Mouse (Mus musculus): ENCODE data around the gene Zfp775. TPM values are rescaled to one million over a fixed set of nuclear protein-coding genes. Genes with fewer than 3 reads are reported as not detected.
A peak's percentile ranks its signal among the peaks of the same experiment; 100 is the strongest.
"Not testable (repeated sequence)": the region's sequence is repeated elsewhere in the genome, so short reads cannot be mapped to it uniquely, and the experiment has no call there.

Zfp775 gene
- total RNA-seq, 2 experiments from 2014 or later, result 7.4 to 7.6 TPM

DNA sequence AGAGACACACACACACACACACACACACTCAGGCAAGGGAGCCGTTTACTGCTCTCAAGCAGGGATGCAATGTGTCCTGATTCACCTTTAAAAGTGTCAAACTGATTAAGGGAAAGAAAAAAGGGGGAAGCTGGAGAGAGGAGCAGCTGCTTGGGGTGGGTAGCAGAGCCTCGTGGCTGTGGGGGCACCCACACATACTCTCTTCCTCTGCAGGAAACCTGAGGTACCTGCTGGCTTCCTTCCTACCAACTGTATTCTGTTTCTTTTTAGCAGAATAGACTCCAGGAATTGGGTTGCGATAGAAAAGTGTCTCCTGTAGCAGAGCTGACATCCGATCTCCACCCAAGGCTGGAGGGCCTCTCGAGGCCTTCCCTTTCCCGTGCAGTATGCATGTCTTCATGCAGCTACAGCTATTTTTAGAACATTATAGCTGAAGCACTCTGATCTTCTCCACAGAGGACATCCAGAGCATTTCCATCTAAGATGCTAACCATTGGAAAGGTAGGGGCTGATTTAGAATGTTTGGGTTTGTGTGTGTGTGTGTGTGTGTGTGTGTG lies 12.6 kb upstream of the Zfp775 start, which contains the start of gene Gm45021:
Gm45021 (plus strand) TSS at position 417 of the 557 bp plus-strand sequence.
- no peak for DNase-seq (ENCODE audit: extremely low spot score in 1 of 2, low spot score in 1 of 2)

DNA sequence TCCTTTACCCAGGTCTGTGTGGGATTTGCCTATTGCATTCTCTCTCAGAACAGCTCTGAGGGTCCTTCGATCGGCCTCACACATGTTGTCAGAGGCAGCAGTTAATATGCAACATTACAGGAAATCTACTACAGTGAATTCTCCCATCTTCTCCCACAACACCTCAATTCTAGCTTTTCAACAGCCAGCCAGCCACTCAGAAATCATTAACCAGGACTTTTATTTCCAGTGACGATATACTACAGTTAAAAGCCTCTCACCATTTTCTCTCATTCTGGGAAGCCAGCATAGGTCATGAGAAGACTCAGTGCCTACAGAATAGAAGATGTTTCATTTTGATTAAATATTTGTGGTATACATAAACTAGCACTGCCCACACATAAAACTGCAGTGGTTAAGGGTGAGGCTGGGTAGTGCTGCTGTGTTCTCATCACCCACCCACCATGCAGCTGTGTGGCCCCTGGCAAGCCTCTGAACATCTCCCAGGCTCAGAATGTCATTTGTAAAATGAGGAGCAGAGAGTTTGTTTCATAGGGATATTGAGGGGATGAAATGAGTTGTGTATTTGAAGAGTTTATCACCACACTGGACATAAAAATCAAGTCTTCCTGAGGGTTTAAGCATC lies 10.5 kb upstream of the Zfp775 start:
- DNase-seq (ENCODE audit: extremely low spot score in 1 of 2, low spot score in 1 of 2), result no peak

DNA sequence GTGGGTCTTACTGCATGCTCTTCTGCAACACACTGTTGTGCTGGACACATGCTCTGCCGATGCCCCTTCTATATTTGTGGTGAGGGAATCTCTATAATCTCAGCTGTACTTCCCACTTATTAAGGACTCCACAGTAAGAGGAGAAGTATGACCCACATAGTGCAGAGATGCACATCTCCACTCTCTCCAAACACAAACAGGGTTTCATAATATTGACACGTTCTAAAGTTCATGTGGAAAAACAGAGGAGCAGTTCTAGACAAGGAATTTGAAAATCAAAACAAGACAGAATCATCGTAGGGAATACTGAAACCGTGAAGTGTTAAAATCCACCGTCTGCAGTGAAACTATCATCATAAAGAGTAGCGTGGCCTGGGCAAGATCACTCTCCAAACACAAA lies 10.0 kb upstream of the Zfp775 start:
- no peak for DNase-seq (ENCODE audit: extremely low spot score in 1 of 2, low spot score in 1 of 2)

DNA sequence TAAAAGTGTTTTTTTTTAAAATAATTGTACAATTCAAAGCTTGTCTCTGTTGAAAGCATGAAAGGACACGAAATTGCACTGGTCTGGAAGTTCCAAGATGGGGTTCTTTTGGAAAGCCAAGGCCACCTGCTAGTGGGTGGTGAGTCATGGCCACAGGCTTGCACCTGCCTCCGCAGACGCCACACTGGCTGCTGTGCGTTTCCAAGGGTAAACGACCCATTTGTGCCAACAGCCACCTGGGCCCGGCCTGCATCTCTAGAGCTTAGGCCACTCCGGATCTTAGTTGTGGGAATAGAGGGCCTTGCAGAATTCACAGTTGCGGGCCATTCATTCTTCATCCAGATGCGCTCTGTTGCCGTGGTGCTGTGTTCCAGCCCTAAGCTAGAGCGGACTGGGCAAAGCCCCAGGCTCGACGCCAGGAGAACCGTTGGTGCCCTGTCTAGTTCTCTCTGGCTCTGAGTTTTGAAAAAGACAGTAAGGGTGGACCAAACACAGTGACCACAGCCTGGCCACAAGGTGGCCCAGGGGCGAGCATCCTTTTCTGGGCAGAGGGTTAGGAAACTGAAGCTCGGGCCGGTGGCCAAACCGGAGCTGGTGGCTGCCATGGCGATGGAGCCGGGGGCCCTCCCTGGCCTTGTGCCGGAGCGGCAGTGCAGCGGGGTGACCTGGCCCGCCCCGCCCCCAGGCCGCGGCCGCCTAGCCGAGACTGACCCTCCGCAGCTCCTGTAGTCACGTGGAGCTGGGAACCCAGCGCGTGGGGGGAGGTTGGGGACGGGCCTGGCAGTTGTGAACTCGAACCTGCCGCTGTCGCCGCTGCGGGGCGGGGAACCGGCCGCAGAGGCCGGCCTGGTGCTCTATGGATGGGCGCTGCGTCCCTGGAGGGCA lies 8.5 kb upstream of the Zfp775 start, which contains the start of the genes Repin1 and Gm44965:
Repin1 (plus strand) TSS at position 726 of the 885 bp plus-strand sequence.
Gm44965 (plus strand) TSS at position 784 of the 885 bp plus-strand sequence.
- DNase-seq (ENCODE audit: extremely low spot score in 1 of 2, low spot score in 1 of 2), result peak; percentile 87 to 91

DNA sequence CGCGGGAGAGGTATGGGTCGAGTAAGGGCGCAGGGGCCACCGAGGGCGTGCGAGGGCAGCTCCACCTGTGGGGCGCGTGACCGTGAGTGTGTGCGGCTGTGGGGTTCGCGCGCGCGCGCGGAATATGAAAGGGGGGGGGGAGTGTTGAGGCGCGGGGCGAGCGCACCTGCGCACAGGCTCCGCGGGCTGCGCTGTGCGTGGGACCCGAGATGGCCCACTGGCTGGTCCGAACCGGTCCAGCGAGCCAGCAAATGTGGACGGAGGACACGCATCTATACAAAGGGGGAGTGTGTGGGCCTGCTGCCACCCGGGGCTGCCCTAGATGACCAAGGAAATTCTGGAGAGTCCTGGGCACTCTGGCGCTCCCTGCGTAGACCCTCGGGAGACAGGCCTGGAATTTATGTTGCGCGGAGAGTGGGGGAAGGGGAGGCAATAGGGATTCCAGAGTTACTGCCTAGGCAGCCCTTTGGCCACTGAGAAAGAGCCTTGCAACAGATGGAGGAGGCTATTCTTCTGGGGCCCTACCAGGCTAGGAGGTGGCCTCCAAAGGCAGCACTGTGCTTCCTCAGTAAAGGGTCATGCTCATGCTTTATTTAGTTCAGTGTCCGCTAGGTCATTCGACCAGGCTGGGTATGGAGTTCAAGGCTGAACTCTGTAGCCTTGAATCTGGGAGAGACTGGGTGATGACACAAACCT lies 7.7 kb upstream of the Zfp775 start:
- no peak for DNase-seq (ENCODE audit: extremely low spot score in 1 of 2, low spot score in 1 of 2)

DNA sequence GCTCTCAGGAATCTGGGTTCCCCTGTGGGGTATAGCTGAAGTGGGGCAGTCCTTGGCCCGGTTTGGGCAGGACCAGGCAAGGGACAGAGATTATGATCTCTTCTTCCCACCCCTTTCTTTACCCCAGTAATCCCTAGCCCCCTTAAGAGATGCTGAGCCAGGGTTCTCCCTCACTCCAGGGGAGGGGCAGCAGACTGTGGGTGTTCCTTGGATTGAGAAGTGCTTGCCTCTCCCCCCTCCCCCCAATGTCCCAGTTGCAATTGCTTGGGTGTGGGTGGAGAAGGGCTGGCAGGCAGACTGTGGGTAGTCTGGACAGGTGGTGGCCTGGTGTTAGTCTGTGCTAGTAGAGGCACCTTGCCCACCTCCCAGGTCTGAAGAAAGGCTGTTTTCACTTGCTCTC lies 6.6 kb upstream of the Zfp775 start:
- DNase-seq (ENCODE audit: extremely low spot score in 1 of 2, low spot score in 1 of 2), result no peak

DNA sequence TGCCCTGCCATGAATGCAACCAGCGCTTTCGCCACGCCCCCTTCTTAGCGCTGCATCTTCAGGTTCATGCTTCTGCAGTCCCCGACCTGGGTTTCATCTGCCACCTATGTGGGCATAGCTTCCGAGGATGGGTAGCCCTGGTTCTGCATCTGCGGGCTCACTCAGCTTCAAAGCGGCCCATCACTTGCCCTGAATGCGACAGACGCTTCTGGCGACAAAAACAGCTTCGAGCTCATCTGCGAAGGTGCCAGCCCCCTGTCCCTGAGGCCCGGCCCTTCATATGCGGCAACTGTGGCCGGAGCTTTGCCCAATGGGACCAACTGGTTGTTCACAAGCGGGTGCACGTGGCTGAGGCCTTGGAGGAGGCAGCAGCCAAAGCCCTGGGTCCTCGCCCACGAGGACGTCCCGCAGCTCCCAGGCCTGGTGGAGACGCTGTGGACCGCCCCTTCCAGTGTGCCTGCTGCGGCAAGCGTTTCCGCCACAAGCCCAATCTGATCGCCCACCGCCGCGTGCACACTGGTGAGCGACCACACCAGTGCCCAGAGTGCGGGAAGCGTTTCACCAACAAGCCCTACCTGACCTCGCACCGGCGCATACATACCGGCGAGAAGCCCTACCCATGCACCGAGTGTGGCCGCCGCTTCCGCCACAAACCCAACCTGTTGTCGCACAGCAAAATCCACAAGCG lies 5.2 kb upstream of the Zfp775 start:
- DNase-seq (ENCODE audit: extremely low spot score in 1 of 2, low spot score in 1 of 2), result no peak

DNA sequence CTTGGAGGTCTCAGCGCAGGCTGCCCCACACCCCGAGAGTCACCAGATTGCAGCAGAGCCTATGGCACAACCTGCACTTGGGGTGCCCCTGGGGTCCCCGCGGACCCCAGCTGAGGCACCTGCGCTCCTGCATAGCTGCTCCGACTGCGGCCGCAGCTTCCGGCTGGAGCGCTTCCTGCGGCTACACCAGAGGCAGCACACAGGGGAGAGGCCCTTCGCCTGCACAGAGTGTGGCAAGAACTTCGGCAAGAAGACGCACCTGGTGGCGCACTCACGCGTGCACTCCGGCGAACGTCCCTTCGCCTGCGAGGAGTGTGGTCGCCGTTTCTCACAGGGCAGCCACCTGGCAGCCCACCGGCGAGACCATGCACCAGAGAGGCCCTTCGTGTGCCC lies 4.6 kb upstream of the Zfp775 start:
- DNase-seq (ENCODE audit: extremely low spot score in 1 of 2, low spot score in 1 of 2), result no peak

DNA sequence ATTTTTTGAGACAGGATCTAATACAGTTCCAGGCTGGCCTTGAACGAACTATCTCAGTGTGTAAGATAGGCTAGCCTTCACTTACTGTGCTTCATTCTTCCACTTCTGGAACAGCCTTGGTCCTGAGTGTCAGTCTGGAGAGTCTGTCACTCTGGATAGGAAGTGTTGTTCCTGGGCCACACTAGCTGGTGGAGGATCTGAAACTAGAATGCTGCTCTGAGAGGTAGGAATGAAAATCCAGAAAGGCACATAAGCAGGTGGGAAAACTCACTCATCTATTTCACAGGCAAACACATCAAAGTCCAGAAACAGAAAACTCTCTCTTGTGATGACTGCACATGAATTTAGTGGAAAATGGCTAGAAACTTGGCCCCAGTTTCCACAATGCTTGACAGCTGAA lies 1.3 kb upstream of the Zfp775 start:
- no peak for DNase-seq (ENCODE audit: extremely low spot score in 1 of 2, low spot score in 1 of 2)

DNA sequence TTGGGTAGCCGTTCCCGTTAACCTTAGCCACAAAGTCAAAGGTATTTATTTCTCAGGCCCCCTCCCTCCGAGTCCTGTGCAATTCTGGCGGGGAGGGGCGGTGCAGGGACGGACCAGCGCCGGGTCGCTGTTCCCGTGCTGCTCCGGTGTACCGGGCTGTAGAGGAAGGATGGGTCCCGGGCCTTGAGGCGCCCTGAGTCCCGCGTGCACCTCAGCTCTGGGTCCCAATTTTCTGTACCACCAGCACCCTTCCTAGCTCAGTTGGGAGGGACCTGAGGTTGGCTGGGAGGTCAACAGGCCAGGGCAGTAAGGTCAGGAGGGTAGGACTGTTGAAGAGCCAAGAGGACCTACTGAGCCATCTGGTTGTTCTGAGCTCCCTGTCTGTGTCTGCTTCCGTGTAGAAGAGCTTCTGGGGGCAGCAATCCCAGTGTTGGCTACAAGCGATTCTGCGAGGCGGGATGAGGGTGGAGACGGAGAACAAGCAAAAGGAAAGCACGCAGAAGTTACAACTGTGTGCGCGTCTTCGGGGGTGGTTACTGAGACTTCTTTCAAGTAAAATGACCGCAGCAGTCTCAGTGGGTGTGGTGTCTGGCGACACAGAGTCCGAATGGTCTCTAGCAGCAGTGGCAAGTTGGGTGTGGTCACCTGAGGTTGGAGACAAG lies 348 bp downstream of the Zfp775 start:
- DNase-seq (ENCODE audit: extremely low spot score in 1 of 2, low spot score in 1 of 2), result peak in 1 of 2 experiments; percentile 47

DNA sequence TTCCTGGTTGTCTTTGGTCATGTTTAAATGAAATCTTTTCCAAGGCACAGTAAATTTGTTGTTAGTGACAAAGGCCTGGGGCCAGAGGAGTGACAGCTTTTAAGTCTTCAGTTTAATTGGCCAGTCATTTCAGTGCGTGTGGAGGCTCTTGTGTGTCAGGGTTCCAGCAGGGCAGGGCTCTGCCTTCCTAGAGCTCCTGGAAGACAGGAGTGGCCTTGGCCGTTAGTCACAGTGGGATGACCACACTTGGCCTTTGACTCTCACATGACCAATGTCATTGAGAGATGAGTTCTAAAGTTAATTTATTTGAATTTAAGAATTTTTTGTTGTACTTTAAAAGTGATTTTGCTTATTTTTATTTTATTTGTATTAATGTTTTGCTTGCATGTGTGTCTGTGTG lies 6.3 kb downstream of the Zfp775 start:
- no peak for DNase-seq (ENCODE audit: extremely low spot score in 1 of 2, low spot score in 1 of 2)

DNA sequence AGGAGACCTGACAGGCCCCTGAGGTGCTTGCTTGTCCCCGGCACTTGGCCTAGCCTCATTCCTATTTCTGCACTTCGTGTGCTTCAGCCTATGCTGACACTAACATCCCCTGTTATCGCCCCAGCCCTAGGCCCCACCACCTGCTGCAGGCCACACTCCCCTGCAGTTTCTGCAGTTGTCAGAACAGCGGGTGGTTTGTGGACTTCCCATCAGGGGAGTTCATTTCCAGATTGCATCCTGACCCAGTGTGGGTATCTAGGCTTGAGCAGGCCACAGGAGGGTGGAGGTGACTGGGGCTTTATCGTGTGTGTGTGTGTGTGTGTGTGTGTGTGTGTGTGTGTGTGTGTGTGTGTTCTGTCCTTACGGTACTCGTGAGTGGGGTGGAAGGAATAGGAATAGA lies 7.6 kb downstream of the Zfp775 start:
- DNase-seq (ENCODE audit: extremely low spot score in 1 of 2, low spot score in 1 of 2), result no peak

DNA sequence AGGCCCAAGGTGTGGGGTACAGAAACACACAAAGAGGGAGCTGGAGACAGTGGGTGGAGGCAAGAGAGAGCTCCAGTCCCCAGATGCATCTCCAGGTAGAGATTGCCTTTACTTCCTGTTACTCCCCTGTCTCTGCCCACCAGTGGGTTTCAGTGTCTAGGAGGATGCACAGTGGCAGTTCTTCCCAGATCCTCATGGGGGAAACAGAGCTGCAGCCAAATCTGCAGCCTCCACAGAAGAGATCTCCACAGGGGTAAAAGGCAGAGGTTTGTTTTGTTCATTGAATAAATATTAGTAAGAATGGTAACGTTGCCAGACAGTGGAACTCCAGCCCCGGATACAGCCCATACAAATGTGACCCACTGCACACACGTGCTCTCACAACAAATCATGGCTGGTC lies 8.8 kb downstream of the Zfp775 start:
- no peak for DNase-seq (ENCODE audit: extremely low spot score in 1 of 2, low spot score in 1 of 2)

DNA sequence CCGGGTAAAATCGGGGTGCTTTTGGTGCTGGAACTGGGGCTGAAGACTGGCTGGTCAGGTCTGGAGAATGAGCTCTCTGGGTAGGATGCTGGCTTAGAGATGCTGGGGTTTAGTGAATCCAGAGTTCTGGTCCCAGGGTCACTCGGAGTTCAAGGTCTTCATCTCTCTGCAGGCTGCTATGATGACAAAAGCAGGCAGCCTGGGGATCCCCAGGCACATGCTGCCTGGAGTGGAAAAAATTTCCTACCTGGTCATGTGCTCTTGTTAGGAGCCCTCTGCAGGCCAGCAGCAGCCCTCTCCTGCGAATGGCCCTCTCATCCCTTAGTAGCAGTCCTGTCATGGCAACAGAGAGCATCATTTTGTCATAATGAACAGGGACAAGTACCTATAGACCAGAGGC lies 11.6 kb downstream of the Zfp775 start:
- no peak for DNase-seq (ENCODE audit: extremely low spot score in 1 of 2, low spot score in 1 of 2)

DNA sequence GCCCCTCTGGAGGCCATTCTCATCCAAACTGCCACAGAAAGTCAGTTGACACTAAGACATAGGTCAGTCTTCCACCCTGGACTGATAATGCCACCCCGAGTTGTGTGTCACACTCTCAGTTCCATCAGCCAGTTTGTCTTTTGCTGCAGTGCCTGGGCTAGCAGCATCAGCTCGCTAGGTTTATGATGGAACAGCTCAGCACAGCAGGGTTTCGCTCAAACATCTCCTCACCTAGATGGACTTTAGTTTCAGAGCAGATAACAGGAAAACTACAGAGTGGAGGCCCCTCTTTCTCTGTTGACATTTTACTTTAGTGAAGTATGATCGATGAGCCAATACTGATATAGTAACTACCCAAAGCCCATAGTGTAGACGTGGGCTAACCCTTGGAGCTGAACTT lies 12.9 kb downstream of the Zfp775 start:
- DNase-seq (ENCODE audit: extremely low spot score in 1 of 2, low spot score in 1 of 2), result no peak

DNA sequence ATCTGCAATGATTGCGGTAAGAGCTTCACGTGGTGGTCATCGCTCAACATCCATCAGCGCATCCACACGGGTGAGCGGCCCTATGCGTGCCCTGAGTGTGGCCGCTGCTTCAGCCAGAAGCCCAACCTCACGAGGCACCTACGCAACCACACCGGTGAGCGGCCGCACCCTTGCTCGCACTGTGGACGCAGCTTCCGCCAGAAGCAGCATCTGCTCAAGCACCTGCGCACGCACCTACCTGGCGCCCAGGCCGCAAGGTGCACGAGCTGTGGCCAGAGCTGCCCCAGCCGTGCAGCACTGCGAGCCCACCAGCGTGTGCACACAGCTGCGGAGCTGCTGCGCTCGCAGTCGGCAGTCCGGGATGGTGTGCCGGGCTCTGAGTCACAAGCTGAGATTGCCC lies 18.2 kb downstream of the Zfp775 start:
- DNase-seq (ENCODE audit: extremely low spot score in 1 of 2, low spot score in 1 of 2), result no peak

DNA sequence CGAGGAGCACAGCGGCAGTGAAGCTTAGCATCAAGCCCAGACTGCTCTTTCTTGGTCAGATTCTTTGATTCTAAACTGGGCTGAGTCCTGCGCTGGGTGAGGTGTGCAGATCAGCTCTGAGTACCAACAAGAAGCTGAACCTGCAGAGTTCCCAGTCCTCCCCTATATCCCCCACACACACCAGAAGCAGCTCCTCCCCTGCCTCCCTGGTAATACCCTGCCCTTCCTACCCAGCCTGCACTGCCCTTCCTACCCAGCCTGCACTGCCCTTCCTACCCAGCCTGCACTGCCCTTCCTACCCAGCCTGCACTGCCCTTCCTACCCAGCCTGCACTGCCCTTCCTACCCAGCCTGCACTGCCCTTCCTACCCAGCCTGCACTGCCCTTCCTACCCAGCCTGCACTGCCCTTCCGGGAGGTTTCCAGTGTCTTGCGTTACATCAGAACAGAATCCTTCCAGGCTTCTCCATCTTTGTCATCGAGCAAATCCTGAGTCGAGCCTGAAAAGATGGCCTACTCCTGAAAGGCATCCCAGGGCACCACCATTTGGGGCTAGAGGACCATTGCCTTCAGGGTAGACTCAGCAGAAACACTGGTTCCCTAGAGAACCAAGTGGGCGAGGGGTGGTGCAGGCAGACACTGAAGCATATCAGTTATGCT lies 20.5 kb downstream of the Zfp775 start:
- not testable (repeated sequence) for DNase-seq (ENCODE audit: extremely low spot score in 1 of 2, low spot score in 1 of 2)

DNA sequence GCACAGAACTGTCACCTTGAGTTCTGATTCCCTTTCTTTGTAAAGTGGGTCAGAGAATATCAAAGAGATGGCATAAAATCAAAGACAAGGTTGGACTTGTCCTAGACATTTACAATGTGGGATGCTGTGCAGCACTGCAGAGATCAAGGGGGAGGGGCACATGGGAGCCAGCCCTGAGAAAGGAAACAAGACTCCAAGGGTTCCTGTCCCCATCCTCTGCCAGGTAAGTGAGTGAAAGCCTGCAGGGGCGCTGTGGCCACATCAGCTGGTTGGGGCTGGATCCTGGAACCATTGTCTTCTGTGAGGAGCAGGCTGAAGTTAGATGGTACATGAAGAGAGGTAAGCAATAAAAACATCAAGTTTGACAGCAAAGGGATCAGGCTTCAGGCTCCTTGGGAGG lies 21.6 kb downstream of the Zfp775 start:
- no peak for DNase-seq (ENCODE audit: extremely low spot score in 1 of 2, low spot score in 1 of 2)

DNA sequence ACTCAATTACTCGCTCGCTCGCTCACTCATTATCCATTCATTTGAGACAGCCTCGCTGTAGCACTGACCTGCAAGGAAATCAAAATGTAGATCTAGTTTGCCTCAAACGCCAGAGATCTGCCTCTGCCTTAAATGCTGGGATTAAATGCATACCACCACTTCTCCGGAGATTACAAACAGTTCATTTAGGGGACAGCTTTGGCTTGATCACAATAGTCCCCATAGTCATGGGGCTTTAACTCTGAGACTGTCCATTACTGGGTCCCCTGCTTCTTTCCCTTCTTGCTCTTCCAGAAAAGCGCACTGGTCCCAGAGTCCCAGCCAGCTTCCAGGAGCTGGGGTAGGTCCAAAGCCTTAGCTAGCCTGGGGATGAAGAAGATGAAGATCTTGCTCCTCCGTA lies 24.6 kb downstream of the Zfp775 start, which contains the start of gene AI854703:
AI854703 (plus strand) TSS at position 301 of the 400 bp plus-strand sequence.
- no peak for DNase-seq (ENCODE audit: extremely low spot score in 1 of 2, low spot score in 1 of 2)
